In genomic region chr5:75574852-75575566, GRCm38 (mm10) we compare ENCODE assay signal across 8 mouse cellular contexts. TPM values are rescaled to one million over a fixed set of nuclear protein-coding genes. Genes with fewer than 3 reads are reported as not detected.
DNase-seq lines count a peak whose midpoint lies in the region; ATAC-seq lines count a peak whose summit lies in the region.

Gene Kit, plus strand, starts transcription at chr5:75574916.

- H3K4me1 ChIP-seq in hindbrain, embryonic 15.5 days (replicated peaks) = peaks cover 30% of the 10 kb centered on the region

- DNase-seq in WW6 (ENCODE audit: low read depth, low spot score) = peak; percentile 75
- DNase-seq in cerebellum, postnatal 36 days = peak; percentile 18 to 40
- DNase-seq in frontal cortex, postnatal 36 days (ENCODE audit: low spot score in 2 of 2) = peak; percentile 46 to 53
- peak; percentile 39 to 42 for DNase-seq in left cerebral cortex, adult 18-20 months (ENCODE audit: low spot score in 2 of 2)
- DNase-seq in lung, postnatal 36 days = peak; percentile 81
- DNase-seq in right cerebral cortex, adult 2 months (ENCODE audit: low spot score in 2 of 2) = peak; percentile 52 to 64
- DNase-seq in urinary bladder, postnatal 10 days (ENCODE audit: low spot score) = peak; percentile 46

- no peaks in the 10 kb centered on the region for H3K9me3 ChIP-seq in hindbrain, embryonic 15.5 days

- H3K27me3 ChIP-seq in hindbrain, embryonic 15.5 days = no peaks in the 10 kb centered on the region

- ATAC-seq in hindbrain, embryonic 15.5 days (ENCODE audit: low FRiP score, low read depth) = peak; percentile 92

- H3K36me3 ChIP-seq in hindbrain, embryonic 15.5 days = no peaks in the 10 kb centered on the region

- peak within 1 kb of the TSS; percentile 72 for H3K9ac ChIP-seq in hindbrain, embryonic 15.5 days

- peak within 1 kb of the TSS; percentile 70 for H3K4me3 ChIP-seq in hindbrain, embryonic 15.5 days

- WGBS in hindbrain, embryonic 15.5 days = under 1% methylated on average over 65 of the region's 65 CpGs

- peak within 1 kb of the TSS; percentile 84 for H3K27ac ChIP-seq in hindbrain, embryonic 15.5 days (replicated peaks)

- peak within 1 kb of the TSS; percentile 88 for H3K4me2 ChIP-seq in hindbrain, embryonic 15.5 days

RNA-seq across cellular contexts. Expression of gene Kit, which starts in this region (rescaled TPM):
- 52.3 and 56.1 TPM in 2 replicates for polyA plus RNA-seq in hindbrain, embryonic 15.5 days (2015; fragmentation: Nextera tagmentation; extraction: Ambion mirVana)
- 10 to 100 TPM; 31.4 to 32.6 TPM for total RNA-seq in left cerebral cortex, adult 18-20 months (2021)

Comparison
In these comparisons a context has a peak if more than half of its experiments do, and no peak if none do; other contexts are left out.
1. Peak in every context shown above with its lines: DNase-seq, ATAC-seq, H3K4me3 ChIP-seq and H3K27ac ChIP-seq.
2. DNase-seq: peak in every context shown above with its lines; median percentile 81 in lung, postnatal 36 days; 75 in WW6; 58 in right cerebral cortex, adult 2 months; 50 in frontal cortex, postnatal 36 days; 46 in urinary bladder, postnatal 10 days; 40 in left cerebral cortex, adult 18-20 months; 29 in cerebellum, postnatal 36 days.